9 mouse cellular contexts compared by ENCODE assay signal in genomic region chr13:19921084-19921827, GRCm38 (mm10).
DNase-seq lines count a peak whose midpoint lies in the region; ATAC-seq and TF ChIP-seq lines count a peak whose summit lies in the region.
"Had no signal": no experiment of that assay in that cellular context is flagged by ENCODE, and none has a peak within 500 bp of the region (broad histone marks: within the 10 kb centered on the region; RNA-seq: fewer than 3 reads in every experiment).

No protein-coding gene starts in this region.

- H3K27ac ChIP-seq in heart, postnatal 0 days (ENCODE audit: low read depth) = no peak overlapping the region
- no peak overlapping the region for H3K27ac ChIP-seq in heart, adult 2 months
- no peak overlapping the region for H3K27ac ChIP-seq in hindbrain, embryonic 10.5 days
- H3K27ac ChIP-seq in midbrain, embryonic 15.5 days = no peak overlapping the region
- H3K27ac ChIP-seq: heart, embryonic 15.5 days had no signal

- no peak for TF ChIP-seq POLR2A in heart, adult 2 months (IDR thresholded peaks at IDR 0.05; ENCODE audit: insufficient read depth, low read depth, low read length)
- TF ChIP-seq POLR2A in brain, embryonic 14.5 days (IDR thresholded peaks at IDR 0.05; ENCODE audit: borderline replicate concordance, extremely low read depth, insufficient read depth, insufficient read length, poor library complexity, severe bottlenecking) = no peak

- no peak for TF ChIP-seq CTCF in heart, postnatal 0 days (IDR thresholded peaks at IDR 0.05; ENCODE audit: low read depth)
- TF ChIP-seq CTCF in heart, adult 2 months (IDR thresholded peaks at IDR 0.05) = no peak
- TF ChIP-seq CTCF in brain, embryonic 14.5 days (IDR thresholded peaks at IDR 0.05; ENCODE audit: borderline replicate concordance, extremely low read depth, insufficient read depth, insufficient read length) = no peak

- no peak overlapping the region for H3K4me2 ChIP-seq in heart, postnatal 0 days (ENCODE audit: low read depth, low read length)
- H3K4me2 ChIP-seq in midbrain, embryonic 15.5 days = no peak overlapping the region
- H3K4me2 ChIP-seq: heart, embryonic 15.5 days had no signal

- no peaks in the 10 kb centered on the region for H3K36me3 ChIP-seq in heart, postnatal 0 days (replicated peaks; ENCODE audit: control insufficient read depth, insufficient read depth, low read length)
- H3K36me3 ChIP-seq in heart, adult 2 months (ENCODE audit: control insufficient read depth, insufficient read depth, low read length) = no peaks in the 10 kb centered on the region
- no peaks in the 10 kb centered on the region for H3K36me3 ChIP-seq in hindbrain, embryonic 10.5 days
- H3K36me3 ChIP-seq in midbrain, embryonic 15.5 days (replicated peaks) = no peaks in the 10 kb centered on the region
- H3K36me3 ChIP-seq: heart, embryonic 15.5 days had no signal

- peak; percentile 24; the same call in 1 of the 2 replicates for ATAC-seq in heart, postnatal 0 days (ENCODE audit: insufficient read depth, low read depth)
- peak; percentile 80 for ATAC-seq in midbrain, embryonic 15.5 days (replicated peaks)
- no peak for ATAC-seq in erythroid progenitor cell, adult 5-6 weeks (replicated peaks; ENCODE audit: low FRiP score, poor library complexity, severe bottlenecking)

- intact Hi-C loops in heart, adult 2 months (cut with DNase I) = no loop called here

- no peaks in the 10 kb centered on the region for H3K79me2 ChIP-seq in heart, adult 2 months (replicated peaks; ENCODE audit: control insufficient read depth, insufficient read depth, low read length)

- H3K9ac ChIP-seq in heart, postnatal 0 days (replicated peaks; ENCODE audit: low read depth, low read length) = no peak overlapping the region
- no peak overlapping the region for H3K9ac ChIP-seq in heart, adult 2 months (ENCODE audit: low read depth, low read length)
- no peak overlapping the region for H3K9ac ChIP-seq in midbrain, embryonic 15.5 days
- H3K9ac ChIP-seq: heart, embryonic 15.5 days had no signal

- H3K4me3 ChIP-seq in heart, postnatal 0 days (ENCODE audit: low read depth, low read length) = no peak overlapping the region
- H3K4me3 ChIP-seq in heart, adult 2 months = no peak overlapping the region
- H3K4me3 ChIP-seq in hindbrain, embryonic 10.5 days = no peak overlapping the region
- no peak overlapping the region for H3K4me3 ChIP-seq in midbrain, embryonic 15.5 days
- H3K4me3 ChIP-seq: heart, embryonic 15.5 days had no signal

- no peak for DNase-seq in heart, postnatal 0 days (ENCODE audit: low spot score)
- DNase-seq in heart, adult 2 months = no peak
- peak; percentile 83 for DNase-seq in brain, embryonic 14.5 days (ENCODE audit: low read depth)
- peak; percentile 9 for DNase-seq in hindbrain, embryonic 10.5 days (ENCODE audit: low spot score)
- no peak for DNase-seq in cerebellum, postnatal 25 days
- DNase-seq in kidney, postnatal 10 days = no peak

- no peak for TF ChIP-seq EP300 in heart, postnatal 0 days (IDR thresholded peaks at IDR 0.05; ENCODE audit: low read depth)
- no peak for TF ChIP-seq EP300 in heart, adult 2 months (IDR thresholded peaks at IDR 0.05; ENCODE audit: insufficient read depth, low read depth, low read length)

- H3K4me1 ChIP-seq in heart, postnatal 0 days (ENCODE audit: control insufficient read depth, insufficient read depth) = no peaks in the 10 kb centered on the region
- H3K4me1 ChIP-seq in heart, adult 2 months (ENCODE audit: control insufficient read depth, insufficient read depth, low read length) = no peaks in the 10 kb centered on the region
- no peaks in the 10 kb centered on the region for H3K4me1 ChIP-seq in hindbrain, embryonic 10.5 days (replicated peaks)
- H3K4me1 ChIP-seq in midbrain, embryonic 15.5 days = no peaks in the 10 kb centered on the region
- H3K4me1 ChIP-seq: heart, embryonic 15.5 days had no signal

- H3K9me3 ChIP-seq in heart, postnatal 0 days (replicated peaks; ENCODE audit: control insufficient read depth, low read length) = no peaks in the 10 kb centered on the region
- H3K9me3 ChIP-seq in hindbrain, embryonic 10.5 days = peaks cover 31% of the 10 kb centered on the region; the same call in 1 of the 2 replicates
- no peaks in the 10 kb centered on the region for H3K9me3 ChIP-seq in midbrain, embryonic 15.5 days
- H3K9me3 ChIP-seq: heart, embryonic 15.5 days had no signal

- 65% methylated on average over 1 of the region's 1 CpGs for WGBS in heart, postnatal 0 days
- 70% methylated on average over 1 of the region's 1 CpGs for WGBS in heart, adult 2 months
- WGBS in hindbrain, embryonic 10.5 days = 75% methylated on average over 1 of the region's 1 CpGs
- 71% methylated on average over 1 of the region's 1 CpGs for WGBS in midbrain, embryonic 15.5 days

- no peaks in the 10 kb centered on the region for H3K27me3 ChIP-seq in heart, postnatal 0 days (ENCODE audit: control insufficient read depth, insufficient read depth, low read length)
- no peaks in the 10 kb centered on the region for H3K27me3 ChIP-seq in heart, adult 2 months (ENCODE audit: control insufficient read depth, insufficient read depth, low read length)
- H3K27me3 ChIP-seq in hindbrain, embryonic 10.5 days (ENCODE audit: insufficient read depth, poor library complexity, severe bottlenecking) = no peaks in the 10 kb centered on the region
- H3K27me3 ChIP-seq in midbrain, embryonic 15.5 days (replicated peaks) = no peaks in the 10 kb centered on the region
- H3K27me3 ChIP-seq: heart, embryonic 15.5 days had no signal

Comparison
In these comparisons a context has a peak if more than half of its experiments do, and no peak if none do; other contexts are left out.
1. DNase-seq: peak in brain, embryonic 14.5 days (single experiment) and hindbrain, embryonic 10.5 days (single experiment); none in heart, postnatal 0 days (single experiment), heart, adult 2 months (0 of 2), cerebellum, postnatal 25 days (0 of 2) and kidney, postnatal 10 days (single experiment).